Mouse (Mus musculus) thymus, adult 18-20 months (tissue): ENCODE results near the gene Foxp1.

ENCODE experiments used
- DNase-seq, 2 experiments: peaks; one replicate each; pipeline ENCODE4 v3.0.0; 2022; ENCODE audit warnings: mixed read lengths in 2 of 2

The Foxp1 gene

GRCm38 (mm10) chr6:99035459-99036375, 486.8 kb downstream of the Foxp1 start:
- DNase-seq, result no peak

- DNase-seq, result no peak
Observed at GRCm38 (mm10) chr6:99033062-99033461, 489.5 kb downstream of the Foxp1 start.

- no peak for DNase-seq
Observed at GRCm38 (mm10) chr6:99031321-99031903, 491.1 kb downstream of the Foxp1 start.

GRCm38 (mm10) chr6:99030251-99030650, 492.3 kb downstream of the Foxp1 start:
- DNase-seq, result no peak

- no peak for DNase-seq
Observed at GRCm38 (mm10) chr6:99029438-99029837, 493.1 kb downstream of the Foxp1 start.

DNA sequence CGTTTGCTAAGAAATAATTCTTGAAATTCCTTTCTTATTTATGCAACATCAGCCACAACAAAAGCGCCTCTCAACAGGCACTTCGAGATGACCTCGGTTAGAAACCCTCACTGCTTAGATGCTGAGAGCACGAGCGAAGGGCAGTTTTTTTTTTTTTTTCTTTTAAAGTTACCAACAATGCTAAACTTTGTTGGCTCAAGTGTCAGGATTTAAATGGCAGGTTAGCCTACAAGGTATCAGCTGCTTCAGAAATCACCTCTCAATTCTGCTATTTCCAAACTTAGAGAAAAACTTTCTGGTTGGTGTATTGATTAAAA, 493.6 kb downstream of the Foxp1 start:
- DNase-seq, result no peak

DNA sequence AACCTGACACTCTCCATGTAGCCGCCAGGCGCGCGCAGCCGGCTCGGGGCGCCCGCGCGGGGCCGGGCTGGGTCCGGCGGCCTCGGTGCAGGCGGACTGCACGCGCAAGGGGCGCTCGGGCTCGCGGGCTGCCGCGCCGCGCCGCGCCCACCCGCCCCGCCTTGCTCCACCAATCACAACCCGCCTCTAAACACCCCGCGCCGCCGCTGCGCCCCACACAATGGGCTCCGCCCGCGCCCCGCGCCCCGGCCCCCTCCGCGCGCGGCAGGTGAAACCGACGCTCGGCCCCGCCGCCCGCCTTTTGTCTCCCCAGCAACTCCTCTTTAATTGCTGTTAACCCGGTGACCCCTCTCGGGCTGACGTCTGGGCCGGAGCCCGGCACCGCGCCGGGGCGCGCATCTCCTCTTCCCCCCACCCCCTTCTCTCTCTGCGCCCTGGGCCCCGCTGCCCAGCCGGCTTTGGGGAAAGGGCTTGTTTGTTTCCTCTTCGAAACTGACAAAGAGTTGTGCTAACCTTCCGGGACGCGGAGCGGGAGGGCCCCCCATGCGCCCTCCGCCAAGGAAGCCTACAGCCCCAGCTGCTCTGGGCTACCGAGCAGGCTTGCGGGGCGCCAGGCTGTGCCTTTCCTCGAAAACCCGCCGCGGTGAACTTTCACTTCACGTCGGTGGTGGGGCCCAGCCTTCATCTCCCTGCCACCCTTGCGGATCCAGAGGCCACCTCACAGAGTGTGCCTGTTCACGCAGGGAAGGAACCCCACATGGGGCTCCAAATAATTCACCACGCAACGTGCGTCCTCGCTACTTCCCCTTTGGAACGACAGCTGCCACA, 494.1 kb downstream of the Foxp1 start:
- DNase-seq, result peak; percentile 48 to 49

DNA sequence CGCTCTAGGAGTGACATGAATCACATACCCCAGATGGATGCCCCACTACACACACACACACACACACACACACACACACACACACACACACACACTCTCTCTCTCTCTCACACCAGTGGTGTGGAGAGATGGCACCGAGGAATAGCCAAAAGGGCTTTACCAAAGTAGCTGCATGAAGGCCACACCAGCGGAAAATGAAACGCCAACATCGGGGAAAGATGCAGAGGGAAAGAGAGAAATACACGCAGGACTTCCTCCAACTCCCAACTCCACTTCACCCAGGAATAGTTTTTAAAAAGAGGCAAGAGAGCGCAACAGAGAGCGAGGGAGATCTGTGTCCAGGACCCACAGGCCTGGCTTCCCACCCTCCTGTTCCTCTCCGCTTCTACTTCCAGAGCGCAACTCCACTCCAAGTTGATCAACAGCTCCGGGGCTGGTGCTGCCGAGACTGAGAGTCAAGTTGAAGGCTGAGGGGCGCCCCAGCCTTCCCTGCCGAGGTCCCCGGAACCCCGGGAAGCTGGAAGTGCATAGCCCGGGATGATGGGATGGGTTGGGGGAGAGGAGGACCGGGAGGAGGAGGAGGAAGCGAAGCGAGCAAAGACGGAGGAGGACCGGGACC, 494.9 kb downstream of the Foxp1 start:
- peak in 1 of 2 experiments; percentile 32 for DNase-seq

GRCm38 (mm10) chr6:99026635-99027541, 495.6 kb downstream of the Foxp1 start:
- DNase-seq, result peak in 1 of 2 experiments; percentile 28

- DNase-seq, result no peak
Observed at GRCm38 (mm10) chr6:99026040-99026439, 496.5 kb downstream of the Foxp1 start.

DNA sequence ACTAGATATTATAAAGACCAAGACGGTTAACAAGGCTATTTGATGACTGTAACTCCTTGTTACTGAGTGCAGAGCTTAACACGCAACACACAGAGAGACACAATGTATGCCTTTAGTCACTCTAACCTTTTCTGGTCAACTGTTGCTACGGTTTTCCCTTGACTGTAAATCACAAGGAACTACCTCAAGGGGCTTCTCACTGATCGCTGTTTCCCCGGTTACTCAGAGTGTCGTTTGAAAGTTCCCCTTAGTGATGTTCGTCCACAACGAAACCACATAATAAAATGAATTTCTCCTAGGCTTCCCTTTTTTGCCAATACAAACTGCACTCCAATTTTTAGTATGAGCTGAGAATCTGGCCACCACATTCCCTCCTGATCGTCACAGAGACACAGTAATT, 497.9 kb downstream of the Foxp1 start:
- DNase-seq, result no peak

DNA sequence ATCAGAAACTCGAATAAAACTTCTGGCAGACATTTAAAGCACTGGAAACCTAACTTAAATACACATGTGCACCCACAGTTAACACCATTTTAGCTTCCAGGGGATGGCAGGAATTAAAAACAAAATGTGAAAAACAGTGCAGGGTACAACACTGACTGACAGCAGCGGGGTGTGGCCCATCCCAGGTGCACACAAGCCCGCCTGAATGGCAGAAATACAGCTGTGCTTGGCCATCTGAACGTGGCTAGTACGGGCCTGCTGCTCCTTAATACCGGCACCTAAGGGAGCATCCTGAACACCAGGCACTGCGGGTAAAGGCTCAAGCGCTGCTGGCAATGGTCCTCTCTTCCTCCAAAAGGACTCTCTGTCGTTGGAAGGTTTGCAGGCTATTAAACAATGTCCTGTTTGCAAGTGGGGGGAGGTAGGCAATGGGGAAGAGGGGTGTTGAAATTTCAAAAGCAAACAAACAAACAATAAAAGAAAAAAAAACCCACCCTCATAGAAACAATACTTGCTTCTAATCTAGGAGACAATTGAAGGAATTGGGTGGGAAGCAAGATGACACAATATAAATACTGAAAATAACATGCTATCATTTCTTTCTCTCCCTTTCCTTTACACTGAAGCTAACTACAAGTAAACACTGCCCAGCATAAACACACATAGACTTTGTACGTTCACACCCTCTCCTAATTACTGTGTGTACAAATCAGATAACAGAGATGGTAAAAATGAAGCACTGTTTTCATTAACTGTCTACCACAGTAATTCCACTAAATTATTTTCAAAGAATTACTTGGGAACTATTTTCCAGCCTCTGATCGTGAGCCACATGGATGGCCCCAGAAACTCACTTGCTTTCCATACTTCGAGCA, 501.7 kb downstream of the Foxp1 start:
- no peak for DNase-seq

GRCm38 (mm10) chr6:99019716-99020115, 502.8 kb downstream of the Foxp1 start:
- DNase-seq, result no peak

GRCm38 (mm10) chr6:99019266-99019665, 503.3 kb downstream of the Foxp1 start:
- DNase-seq, result no peak

DNA sequence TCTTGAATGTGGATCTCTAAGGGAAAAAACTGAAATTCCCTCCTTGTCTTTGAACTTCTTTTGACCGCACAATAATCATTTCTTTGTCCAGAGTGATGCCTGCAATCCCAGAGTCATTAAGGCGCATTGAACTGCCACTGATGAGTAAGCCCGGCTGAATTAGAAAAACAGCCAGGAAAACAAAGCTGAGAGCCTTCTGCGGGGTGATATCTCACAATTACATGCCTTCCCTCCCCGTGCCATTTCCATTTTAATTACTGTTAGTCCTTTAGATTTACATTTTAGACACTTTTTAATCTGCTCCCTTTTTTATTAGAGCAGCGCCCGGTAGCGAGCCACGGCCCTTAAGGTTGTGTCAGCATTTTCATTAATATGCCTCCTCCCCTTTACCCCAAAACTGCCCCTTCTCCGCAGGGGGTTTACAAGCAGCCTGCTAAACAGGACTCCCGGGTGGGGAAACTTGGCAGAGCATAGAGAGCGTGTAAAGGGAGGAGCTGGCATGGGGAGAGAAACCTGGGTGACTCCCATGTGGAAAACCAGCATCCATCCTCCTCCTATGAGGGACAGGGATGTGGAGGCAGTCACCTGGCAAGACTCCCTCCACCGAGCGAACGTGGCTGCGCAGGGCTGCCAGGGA, 508.5 kb downstream of the Foxp1 start:
- DNase-seq, result no peak

GRCm38 (mm10) chr6:99013119-99013865, 509.2 kb downstream of the Foxp1 start:
- no peak for DNase-seq

DNA sequence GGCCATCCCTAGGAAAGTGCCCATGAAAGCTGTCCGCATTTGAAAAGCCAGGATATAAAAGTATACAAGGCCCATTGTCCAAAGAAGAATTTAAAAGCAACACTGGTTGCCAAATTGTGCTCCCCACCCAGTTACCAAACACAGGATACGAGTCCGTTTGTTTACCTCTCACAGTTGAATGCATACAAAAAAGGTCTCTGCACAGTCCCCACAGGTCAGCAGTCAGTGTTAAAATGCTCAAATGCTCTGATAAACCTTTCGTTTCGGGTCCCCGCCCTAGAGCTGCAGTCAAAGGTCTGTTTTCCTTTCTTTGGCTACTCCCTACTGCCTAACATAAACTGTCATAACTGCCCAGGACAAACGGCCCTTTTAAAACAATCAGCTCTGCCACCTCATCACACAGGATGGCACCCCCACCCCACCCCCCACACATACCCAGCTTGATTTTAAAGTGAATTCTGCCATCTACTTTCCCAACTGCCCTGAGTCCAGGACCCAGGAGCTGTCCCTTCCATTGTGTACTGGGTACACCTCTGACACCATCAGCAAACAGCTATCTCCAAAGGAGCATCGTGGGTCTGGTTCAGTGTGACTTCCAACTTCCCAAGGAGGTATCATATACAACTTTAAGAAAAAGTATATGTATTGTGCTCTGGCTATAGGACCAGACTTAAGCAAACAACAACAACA, 510.5 kb downstream of the Foxp1 start:
- DNase-seq, result no peak

GRCm38 (mm10) chr6:99009771-99010170, 512.8 kb downstream of the Foxp1 start:
- DNase-seq, result no peak

- DNase-seq, result no peak
Observed at GRCm38 (mm10) chr6:99008565-99008964, 514.0 kb downstream of the Foxp1 start.
